Mouse (Mus musculus) embryonic facial prominence, embryonic 13.5 days (tissue): Measurements from ENCODE around the gene Creld1. TPM values are rescaled to one million over a fixed set of nuclear protein-coding genes. Genes with fewer than 3 reads are reported as not detected.

Experiments
- ATAC-seq: fragments of 200-750 bp; cut with Nextera tagmentation; 2 replicates; pipeline ENCODE4 v1.8.0; 2017; ENCODE audit warnings: low read depth; ENCODE audit not compliant: insufficient number of reproducible peaks, insufficient read depth, low FRiP score, low TSS enrichment
- H3K27ac ChIP-seq: fragments of 300-500 bp; sonication (generic); 2 replicates; pipeline ENCODE4 v1.5.1; 2015; ENCODE audit warnings: moderate library complexity, mild to moderate bottlenecking, inconsistent platforms
- H3K27me3 ChIP-seq: fragments of 300-500 bp; sonication (generic); 2 replicates; pipeline ENCODE4 v1.6.1; 2015; ENCODE audit warnings: mild to moderate bottlenecking, inconsistent platforms
- H3K36me3 ChIP-seq: fragments of 300-500 bp; sonication (generic); 2 replicates; pipeline ENCODE4 v1.6.1; 2015; ENCODE audit warnings: mild to moderate bottlenecking, inconsistent platforms
- H3K4me1 ChIP-seq: fragments of 300-500 bp; sonication (generic); 2 replicates; pipeline ENCODE4 v1.6.1; 2015; ENCODE audit warnings: inconsistent platforms
- H3K4me2 ChIP-seq: fragments of 300-500 bp; sonication (generic); 2 replicates; pipeline ENCODE4 v1.6.1; 2015; ENCODE audit warnings: moderate library complexity, mild to moderate bottlenecking, inconsistent platforms
- H3K4me3 ChIP-seq: fragments of 300-500 bp; sonication (generic); 2 replicates; pipeline ENCODE4 v1.5.1; 2015; ENCODE audit warnings: mild to moderate bottlenecking, inconsistent platforms
- H3K9ac ChIP-seq: fragments of 300-500 bp; sonication (generic); 2 replicates; pipeline ENCODE4 v1.6.1; 2015; ENCODE audit warnings: mild to moderate bottlenecking, inconsistent platforms
- H3K9me3 ChIP-seq: fragments of 300-500 bp; sonication (generic); 2 replicates; pipeline ENCODE4 v1.6.1; 2016; ENCODE audit warnings: inconsistent platforms
- WGBS: fragments of 180-500 bp; shearing (Covaris S2); methylation state at CpG from one replicate; pipeline ENCODE4 v1.1.7; 2015; ENCODE audit warnings: mixed read lengths; 5-methylcytosine and 5-hydroxymethylcytosine counted together
- polyA plus RNA-seq: library from polyadenylated mRNA; unstranded; fragments of >200 nt; fragmentation: Nextera tagmentation; extraction: Ambion mirVana; gene quantifications from 2 replicates; pipeline ENCODE4 v1.2.1, GENCODE M21; 2015

Creld1 gene
- polyA plus RNA-seq, 1 experiment from 2014 or later, result 14.6 TPM

- Histone ChIP-seq H3K27me3 (peaks cover 47% of the 10 kb centered on the region), H3K4me2 (peak within 1 kb of the TSS; percentile 53), H3K9me3 (no peaks in the 10 kb centered on the region), H3K4me3 (peak within 1 kb of the TSS; percentile 24), H3K27ac (no peak within 1 kb of the TSS; the same call in 1 of the 2 replicates), H3K9ac (peak within 1 kb of the TSS; percentile 66), H3K36me3 (no peaks in the 10 kb centered on the region), H3K4me1 (peaks cover 25% of the 10 kb centered on the region)
- 18% methylated on average over 12 of the region's 12 CpGs for WGBS
- no peak for ATAC-seq
These were observed 11.7 kb upstream of the Creld1 start, which contains the start of gene Il17rc for GRCm38 (mm10) chr6:113471297-113471936. Gene Il17rc (plus strand): TSS chr6:113471427.

GRCm38 (mm10) chr6:113472061-113472460 is 11.0 kb upstream of the Creld1 start:
- H3K27ac ChIP-seq, result no peak overlapping the region
- H3K4me3 ChIP-seq, result no peak overlapping the region
- H3K9ac ChIP-seq, result peak overlapping the region; percentile 66; the same call in 1 of the 2 replicates
- H3K4me2 ChIP-seq, result peak overlapping the region; percentile 53; the same call in 1 of the 2 replicates
- peaks cover 25% of the 10 kb centered on the region for H3K4me1 ChIP-seq
- WGBS, result 56% methylated on average over 10 of the region's 10 CpGs
- H3K36me3 ChIP-seq, result no peaks in the 10 kb centered on the region
- no peak for ATAC-seq
- peaks cover 51% of the 10 kb centered on the region for H3K27me3 ChIP-seq
- no peaks in the 10 kb centered on the region for H3K9me3 ChIP-seq

GRCm38 (mm10) chr6:113473246-113473645 is 9.9 kb upstream of the Creld1 start:
- no peaks in the 10 kb centered on the region for H3K36me3 ChIP-seq
- WGBS, result 76% methylated on average over 2 of the region's 2 CpGs
- no peak overlapping the region for H3K9ac ChIP-seq
- H3K27ac ChIP-seq, result no peak overlapping the region
- H3K4me3 ChIP-seq, result no peak overlapping the region
- peaks cover 51% of the 10 kb centered on the region for H3K27me3 ChIP-seq
- no peak overlapping the region for H3K4me2 ChIP-seq
- H3K9me3 ChIP-seq, result no peaks in the 10 kb centered on the region
- peaks cover 25% of the 10 kb centered on the region for H3K4me1 ChIP-seq
- no peak for ATAC-seq

- H3K27ac ChIP-seq, result no peak overlapping the region
- H3K4me1 ChIP-seq, result peaks cover 23% of the 10 kb centered on the region
- H3K4me2 ChIP-seq, result no peak overlapping the region
- H3K36me3 ChIP-seq, result no peaks in the 10 kb centered on the region
- H3K27me3 ChIP-seq, result peaks cover 52% of the 10 kb centered on the region
- no peaks in the 10 kb centered on the region for H3K9me3 ChIP-seq
- 70% methylated on average over 6 of the region's 6 CpGs for WGBS
- no peak for ATAC-seq
- H3K4me3 ChIP-seq, result no peak overlapping the region
- no peak overlapping the region for H3K9ac ChIP-seq
These were observed 9.4 kb upstream of the Creld1 start for GRCm38 (mm10) chr6:113473715-113474114.

GRCm38 (mm10) chr6:113477353-113477752 is 5.7 kb upstream of the Creld1 start:
- H3K27me3 ChIP-seq, result peaks cover 53% of the 10 kb centered on the region
- no peak overlapping the region for H3K9ac ChIP-seq
- no peak overlapping the region for H3K4me2 ChIP-seq
- no peaks in the 10 kb centered on the region for H3K36me3 ChIP-seq
- peaks cover 2% of the 10 kb centered on the region; the same call in 1 of the 2 replicates for H3K4me1 ChIP-seq
- ATAC-seq, result no peak
- no peak overlapping the region for H3K4me3 ChIP-seq
- H3K27ac ChIP-seq, result no peak overlapping the region
- H3K9me3 ChIP-seq, result no peaks in the 10 kb centered on the region
- WGBS, result 51% methylated on average over 7 of the region's 7 CpGs

- H3K27me3 ChIP-seq, result peaks cover 60% of the 10 kb centered on the region
- ATAC-seq, result no peak
- H3K36me3 ChIP-seq, result no peaks in the 10 kb centered on the region
- H3K4me3 ChIP-seq, result no peak overlapping the region
- no peaks in the 10 kb centered on the region for H3K9me3 ChIP-seq
- H3K4me2 ChIP-seq, result no peak overlapping the region
- H3K9ac ChIP-seq, result no peak overlapping the region
- WGBS, result 76% methylated on average over 10 of the region's 10 CpGs
- no peak overlapping the region for H3K27ac ChIP-seq
- H3K4me1 ChIP-seq, result peaks cover 14% of the 10 kb centered on the region; the same call in 1 of the 2 replicates
These were observed 4.2 kb upstream of the Creld1 start for GRCm38 (mm10) chr6:113478906-113479305.

- Histone ChIP-seq H3K27me3 (peaks cover 60% of the 10 kb centered on the region), H3K4me1 (peaks cover 19% of the 10 kb centered on the region; the same call in 1 of the 2 replicates), H3K27ac (no peak overlapping the region; the same call in 1 of the 2 replicates), H3K4me3 (no peak overlapping the region), H3K36me3 (no peaks in the 10 kb centered on the region), H3K9me3 (no peaks in the 10 kb centered on the region), H3K4me2 (no peak overlapping the region), H3K9ac (no peak overlapping the region)
- ATAC-seq, result no peak
- WGBS, result 58% methylated on average over 18 of the region's 18 CpGs
These were observed 2.3 kb upstream of the Creld1 start for GRCm38 (mm10) chr6:113480555-113481373.

- Histone ChIP-seq H3K27ac (no peak overlapping the region), H3K36me3 (no peaks in the 10 kb centered on the region), H3K4me3 (peak overlapping the region; percentile 39), H3K4me2 (peak overlapping the region; percentile 74), H3K4me1 (peaks cover 30% of the 10 kb centered on the region), H3K9ac (peak overlapping the region; percentile 49; the same call in 1 of the 2 replicates), H3K27me3 (peaks cover 52% of the 10 kb centered on the region), H3K9me3 (no peaks in the 10 kb centered on the region)
- WGBS, result 3% methylated on average over 65 of the region's 65 CpGs
- ATAC-seq, result no peak; the same call in 1 of the 2 replicates
These were observed 509 bp upstream of the Creld1 start for GRCm38 (mm10) chr6:113482477-113483099.

GRCm38 (mm10) chr6:113483729-113484128 is 632 bp downstream of the Creld1 start:
- no peak for ATAC-seq
- no peaks in the 10 kb centered on the region for H3K36me3 ChIP-seq
- H3K4me1 ChIP-seq, result peaks cover 35% of the 10 kb centered on the region
- peak overlapping the region; percentile 69 for H3K9ac ChIP-seq
- WGBS, result 15% methylated on average over 10 of the region's 10 CpGs
- H3K27ac ChIP-seq, result 0 out of 2 replicates have a peak overlapping the region, but pooled peaks have one; percentile 7
- no peaks in the 10 kb centered on the region for H3K9me3 ChIP-seq
- peaks cover 48% of the 10 kb centered on the region for H3K27me3 ChIP-seq
- peak overlapping the region; percentile 39 for H3K4me3 ChIP-seq
- H3K4me2 ChIP-seq, result peak overlapping the region; percentile 74

- no peak overlapping the region for H3K4me2 ChIP-seq
- no peak overlapping the region for H3K4me3 ChIP-seq
- no peaks in the 10 kb centered on the region for H3K9me3 ChIP-seq
- 13% methylated on average over 7 of the region's 7 CpGs for WGBS
- H3K4me1 ChIP-seq, result peaks cover 35% of the 10 kb centered on the region
- H3K27me3 ChIP-seq, result peaks cover 14% of the 10 kb centered on the region
- H3K27ac ChIP-seq, result no peak overlapping the region
- no peak for ATAC-seq
- 0 out of 2 replicates have a peak overlapping the region, but pooled peaks have one; percentile 21 for H3K9ac ChIP-seq
- H3K36me3 ChIP-seq, result peaks cover 12% of the 10 kb centered on the region
These were observed 4.1 kb downstream of the Creld1 start for GRCm38 (mm10) chr6:113487125-113487576.

GRCm38 (mm10) chr6:113489410-113489809 is 6.3 kb downstream of the Creld1 start:
- H3K27me3 ChIP-seq, result peaks cover 1% of the 10 kb centered on the region
- no peak overlapping the region for H3K4me3 ChIP-seq
- H3K9me3 ChIP-seq, result no peaks in the 10 kb centered on the region
- H3K4me2 ChIP-seq, result no peak overlapping the region
- 92% methylated on average over 14 of the region's 14 CpGs for WGBS
- no peak for ATAC-seq
- H3K4me1 ChIP-seq, result peaks cover 17% of the 10 kb centered on the region
- peaks cover 12% of the 10 kb centered on the region for H3K36me3 ChIP-seq
- H3K9ac ChIP-seq, result no peak overlapping the region
- no peak overlapping the region for H3K27ac ChIP-seq
